Mouse (Mus musculus) spleen, adult 2 months (tissue): ENCODE results near the gene Unc50. TPM values are rescaled to one million over a fixed set of nuclear protein-coding genes. Genes with fewer than 3 reads are reported as not detected.

Experiments used
- DNase-seq, 2 experiments: peaks; one replicate each; pipeline versions ENCODE4 v3.0.0 to v3.0.0-alpha.2; 2012 to 2021; ENCODE audit warnings: low spot score in 2 of 2, low read depth in 1 of 2
- H3K27ac ChIP-seq: fragments of 200-500 bp; 2 replicates; pipeline ENCODE4 v1.5.1; 2012; ENCODE audit warnings: low read length, inconsistent platforms; ENCODE audit not compliant: insufficient read depth
- H3K27me3 ChIP-seq: fragments of 200-500 bp; 2 replicates; pipeline ENCODE4 v1.6.1; 2012; ENCODE audit warnings: mild to moderate bottlenecking, moderate library complexity, low read length, inconsistent platforms; ENCODE audit not compliant: control insufficient read depth, insufficient read depth
- H3K36me3 ChIP-seq: fragments of 200-500 bp; 2 replicates; pipeline ENCODE4 v1.6.1; 2012; ENCODE audit warnings: mild to moderate bottlenecking, low read length, inconsistent platforms; ENCODE audit not compliant: control insufficient read depth, insufficient read depth
- H3K4me1 ChIP-seq: fragments of 200-500 bp; 2 replicates; pipeline ENCODE4 v1.6.1; 2011; ENCODE audit warnings: inconsistent platforms; ENCODE audit not compliant: control insufficient read depth, insufficient read depth, insufficient read length
- H3K4me3 ChIP-seq: fragments of 200-500 bp; 2 replicates; pipeline ENCODE4 v1.5.1; 2011; ENCODE audit warnings: mild to moderate bottlenecking, inconsistent platforms; ENCODE audit not compliant: insufficient read depth, insufficient read length; ENCODE audit errors: extremely low read depth
- CTCF ChIP-seq: fragments of 200-500 bp; IDR thresholded peaks from 2 replicates; pipeline ENCODE4 v1.5.1; 2011; ENCODE audit warnings: mild to moderate bottlenecking, inconsistent platforms; ENCODE audit not compliant: insufficient read depth, insufficient read length, insufficient replicate concordance; ENCODE audit errors: extremely low read depth
- POLR2A ChIP-seq: fragments of 200-500 bp; IDR thresholded peaks from 2 replicates; pipeline ENCODE4 v1.6.1; 2011; ENCODE audit warnings: low read depth, low read length, inconsistent platforms
- WGBS: fragments of 180-500 bp; shearing (Covaris S2); methylation state at CpG from one replicate; pipeline ENCODE4 v1.1.7; 2018; 5-methylcytosine and 5-hydroxymethylcytosine counted together
- polyA plus RNA-seq: library from polyadenylated mRNA; depleted of rRNA; stranded (reverse); fragments of >200 nt; gene quantifications from 2 replicates; pipeline ENCODE4 v1.2.3, GENCODE M21; 2012

Gene Unc50
- polyA plus RNA-seq, 1 experiment = 32.7 TPM

- Histone ChIP-seq H3K27me3 (no peaks in the 10 kb centered on the region), H3K36me3 (peaks cover 3% of the 10 kb centered on the region; the same call in 1 of the 2 replicates), H3K4me1 (peaks cover 11% of the 10 kb centered on the region), H3K27ac (no peak overlapping the region), H3K4me3 (no peak overlapping the region)
- TF ChIP-seq POLR2A = no peak
- no peak for TF ChIP-seq CTCF
- DNase-seq = no peak
- 66% methylated on average over 4 of the region's 4 CpGs for whole genome bisulfite sequencing
Measured at GRCm38 (mm10) chr1:37467806-37468205, 37.9 kb downstream of the Unc50 start.

- H3K27ac ChIP-seq = no peak overlapping the region
- peaks cover 2% of the 10 kb centered on the region; the same call in 1 of the 2 replicates for H3K36me3 ChIP-seq
- TF ChIP-seq CTCF = no peak
- TF ChIP-seq POLR2A = no peak
- H3K4me1 ChIP-seq = peaks cover 19% of the 10 kb centered on the region
- H3K27me3 ChIP-seq = no peaks in the 10 kb centered on the region
- no peak for DNase-seq
- 72% methylated on average over 5 of the region's 5 CpGs for WGBS
- no peak overlapping the region for H3K4me3 ChIP-seq
Measured at GRCm38 (mm10) chr1:37469007-37469406, 39.1 kb downstream of the Unc50 start.

- H3K27me3 ChIP-seq = no peaks in the 10 kb centered on the region
- TF ChIP-seq POLR2A = no peak
- peak overlapping the region; percentile 37 for H3K27ac ChIP-seq
- peaks cover 25% of the 10 kb centered on the region; the same call in 1 of the 2 replicates for H3K4me1 ChIP-seq
- DNase-seq = no peak
- WGBS = 58% methylated on average over 6 of the region's 6 CpGs
- H3K4me3 ChIP-seq = no peak overlapping the region
- H3K36me3 ChIP-seq = no peaks in the 10 kb centered on the region
Measured at GRCm38 (mm10) chr1:37471179-37472148, 41.5 kb downstream of the Unc50 start.

GRCm38 (mm10) chr1:37473251-37473650, 43.3 kb downstream of the Unc50 start:
- 14% methylated on average over 10 of the region's 10 CpGs for WGBS
- H3K27me3 ChIP-seq = no peaks in the 10 kb centered on the region
- TF ChIP-seq CTCF (no peak), POLR2A (no peak)
- 0 out of 2 replicates have a peak overlapping the region, but pooled peaks have one; percentile 23 for H3K4me3 ChIP-seq
- no peaks in the 10 kb centered on the region for H3K36me3 ChIP-seq
- H3K27ac ChIP-seq = peak overlapping the region; percentile 86
- H3K4me1 ChIP-seq = peaks cover 25% of the 10 kb centered on the region; the same call in 1 of the 2 replicates
- peak in 1 of 2 experiments; percentile 35 for DNase-seq

GRCm38 (mm10) chr1:37474046-37474445, 44.1 kb downstream of the Unc50 start:
- H3K36me3 ChIP-seq = no peaks in the 10 kb centered on the region
- peak in 1 of 2 experiments; percentile 63 for DNase-seq
- no peak overlapping the region for H3K4me3 ChIP-seq
- peak overlapping the region; percentile 86 for H3K27ac ChIP-seq
- H3K27me3 ChIP-seq = no peaks in the 10 kb centered on the region
- H3K4me1 ChIP-seq = peaks cover 32% of the 10 kb centered on the region; the same call in 1 of the 2 replicates
- WGBS = 19% methylated on average over 8 of the region's 8 CpGs
- no peak for TF ChIP-seq POLR2A
- no peak for TF ChIP-seq CTCF

GRCm38 (mm10) chr1:37474634-37475190, 44.8 kb downstream of the Unc50 start:
- peaks cover 35% of the 10 kb centered on the region; the same call in 1 of the 2 replicates for H3K4me1 ChIP-seq
- no peak for DNase-seq
- no peaks in the 10 kb centered on the region for H3K27me3 ChIP-seq
- peak overlapping the region; percentile 86 for H3K27ac ChIP-seq
- no peaks in the 10 kb centered on the region for H3K36me3 ChIP-seq
- H3K4me3 ChIP-seq = no peak overlapping the region
- TF ChIP-seq POLR2A (no peak), CTCF (no peak)
- 42% methylated on average over 6 of the region's 6 CpGs for WGBS
